Mouse (Mus musculus) E14TG2a.4 (cell line): ENCODE measurements around the gene Fbp2.

ENCODE experiments used
- CTCF ChIP-seq: conservative IDR thresholded peaks from 2 replicates; pipeline ENCODE4 v1.5.1; 2014; ENCODE audit warnings: low read length
- NANOG ChIP-seq: IDR thresholded peaks from 2 replicates; pipeline ENCODE4 v1.6.1; 2014; ENCODE audit warnings: borderline replicate concordance, low read length, mixed read lengths

DNA sequence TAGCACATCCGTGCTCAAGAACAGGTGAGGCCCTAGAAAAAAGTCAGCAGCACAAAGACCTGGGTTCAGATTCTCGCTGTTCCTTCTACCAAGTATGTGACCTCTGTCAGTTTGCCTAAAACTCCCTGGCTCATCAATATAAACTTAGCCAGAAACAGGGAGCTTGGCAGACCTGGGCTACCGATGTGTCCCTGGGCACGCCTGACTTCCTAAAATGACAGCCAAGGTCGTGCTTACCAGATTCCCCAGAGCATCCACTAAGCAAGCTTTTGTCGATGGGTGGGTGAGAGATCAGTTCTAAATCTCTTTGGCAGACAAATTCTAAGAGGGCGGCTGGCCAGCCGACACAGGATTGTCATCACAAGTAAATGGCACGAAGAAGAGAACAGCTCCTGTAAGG lies 23.1 kb upstream of the Fbp2 start:
- no peak for TF ChIP-seq CTCF
- TF ChIP-seq NANOG = no peak
